Mouse (Mus musculus) ovary, postnatal 14 days (tissue): Measurements from ENCODE around the gene Dmd.
A peak's percentile ranks its signal among the peaks of the same experiment; 100 is the strongest.

Source experiments
- DNase-seq: peaks from one replicate; pipeline ENCODE4 v3.0.0; 2022; ENCODE audit warnings: low spot score

The Dmd gene

DNA sequence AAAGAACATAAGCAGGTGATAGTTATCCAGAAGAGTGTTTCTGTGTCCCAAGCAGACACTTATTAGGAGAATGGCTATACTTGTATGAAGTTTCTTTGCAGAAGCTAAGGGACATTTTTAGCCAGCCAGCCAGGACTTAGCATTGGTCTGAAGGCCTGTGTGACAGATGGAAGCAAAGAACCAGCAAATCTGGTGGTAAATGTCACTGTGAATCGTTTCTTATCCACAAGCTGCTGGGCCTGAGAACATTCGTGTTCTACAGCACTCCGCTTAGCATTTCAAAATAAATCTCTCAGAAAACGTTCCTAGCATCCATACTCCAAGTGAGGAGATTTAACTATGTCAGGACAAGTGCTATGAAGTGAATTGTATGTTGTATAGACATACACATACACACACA is 1486.9 kb downstream of the Dmd start:
- no peak for DNase-seq

GRCm38 (mm10) chrX:84436556-84436955 is 1487.9 kb downstream of the Dmd start:
- no peak for DNase-seq

DNA sequence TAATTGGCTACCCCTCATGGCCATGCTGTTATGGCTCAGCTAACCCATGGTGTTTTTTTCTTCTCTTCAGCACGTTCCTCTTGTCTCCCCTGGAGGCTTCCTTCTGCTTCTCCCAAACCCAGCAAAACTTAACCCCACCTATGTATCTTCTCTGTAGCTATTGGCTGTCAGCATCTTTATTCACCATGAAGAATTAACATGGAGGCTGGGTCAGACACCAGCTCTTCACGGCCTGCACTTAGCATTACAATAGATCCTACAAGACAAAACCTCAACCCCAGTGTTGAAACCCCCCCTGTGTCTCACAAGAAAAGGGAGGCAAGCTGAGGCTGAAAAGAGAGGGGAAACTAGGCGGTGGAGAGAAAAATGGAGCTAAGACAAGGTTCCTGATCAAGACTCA is 1494.3 kb downstream of the Dmd start:
- DNase-seq: no peak

GRCm38 (mm10) chrX:84443985-84444384 is 1495.3 kb downstream of the Dmd start:
- DNase-seq: no peak

- DNase-seq: no peak
Observed at GRCm38 (mm10) chrX:84444638-84445037, 1496.0 kb downstream of the Dmd start.

- DNase-seq: peak; percentile 1
Observed at GRCm38 (mm10) chrX:84454473-84454872, 1505.8 kb downstream of the Dmd start.

DNA sequence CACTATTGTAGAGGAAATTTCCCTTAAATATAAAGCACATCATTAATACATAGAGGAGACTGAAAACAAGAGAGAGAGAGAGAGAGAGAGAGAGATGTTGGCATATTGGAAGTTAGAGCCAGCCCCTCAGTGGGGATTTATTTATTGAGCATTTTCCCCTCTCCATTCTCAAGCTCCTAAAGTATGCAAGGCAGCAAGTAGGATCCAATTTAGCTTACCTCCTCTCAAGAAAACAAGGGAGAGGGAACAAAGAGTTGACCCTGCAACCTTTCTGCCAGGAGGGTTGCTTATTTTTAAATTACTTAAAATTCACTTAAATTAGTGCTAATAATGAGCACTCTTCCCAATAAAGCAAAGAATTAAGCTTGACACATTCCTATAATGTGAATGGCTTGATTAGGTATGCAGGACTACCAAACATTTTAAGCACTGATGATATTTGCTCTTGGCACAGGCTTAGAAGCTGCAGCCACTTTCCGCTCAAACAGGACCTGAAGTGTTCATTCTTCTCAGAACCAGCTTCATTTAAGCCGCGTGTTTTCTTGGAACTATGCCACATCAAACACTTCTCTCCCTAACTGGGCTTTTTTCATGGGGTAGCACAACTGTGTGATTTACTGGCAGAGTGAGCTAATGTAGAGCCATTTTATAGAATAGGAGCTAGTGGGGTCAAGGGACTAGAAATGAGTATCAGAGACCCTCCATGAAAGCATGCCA is 1566.1 kb downstream of the Dmd start:
- no peak for DNase-seq

- no peak for DNase-seq
Observed at GRCm38 (mm10) chrX:84551995-84552394, 1603.3 kb downstream of the Dmd start.

DNA sequence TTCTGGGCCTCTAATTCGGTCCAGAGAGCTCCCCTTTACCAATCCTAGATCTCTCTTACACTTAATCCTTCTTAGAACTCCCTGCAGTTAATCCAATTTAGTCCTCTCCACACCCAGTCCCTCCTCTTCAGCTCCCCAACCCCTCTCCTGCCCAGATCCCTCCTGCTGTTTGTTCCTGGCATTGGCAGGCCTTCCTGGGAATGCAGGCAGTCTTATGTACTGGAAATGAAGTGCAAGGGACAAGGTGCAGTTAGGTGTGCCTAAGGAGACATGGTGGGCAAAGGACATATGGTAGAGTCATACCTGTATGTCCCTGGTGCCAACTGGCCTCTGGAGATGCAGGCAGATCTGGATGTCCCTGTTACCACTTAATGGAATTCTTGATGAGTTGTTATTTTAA is 1604.8 kb downstream of the Dmd start:
- DNase-seq: no peak

DNA sequence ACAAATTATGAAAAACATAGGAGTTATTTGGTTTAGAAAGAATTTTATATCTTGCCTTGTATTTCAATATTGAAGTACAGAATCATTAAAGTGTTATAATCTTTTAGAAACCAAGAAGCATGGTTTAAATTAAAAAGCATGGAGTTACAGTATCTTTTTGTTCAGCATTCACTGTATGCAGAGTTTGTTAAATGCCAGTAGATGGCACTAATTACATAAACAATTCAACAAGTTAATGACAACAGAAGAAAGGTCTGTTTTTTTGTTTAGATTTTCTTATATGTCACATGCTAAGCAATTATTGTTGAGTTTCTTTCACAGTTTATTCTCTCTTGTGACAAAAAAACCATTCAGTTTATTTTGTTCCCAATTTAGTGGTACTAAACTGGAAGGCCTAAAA is 1649.8 kb downstream of the Dmd start:
- DNase-seq: no peak

- DNase-seq: no peak
Observed at GRCm38 (mm10) chrX:84640446-84640845, 1691.8 kb downstream of the Dmd start.

DNA sequence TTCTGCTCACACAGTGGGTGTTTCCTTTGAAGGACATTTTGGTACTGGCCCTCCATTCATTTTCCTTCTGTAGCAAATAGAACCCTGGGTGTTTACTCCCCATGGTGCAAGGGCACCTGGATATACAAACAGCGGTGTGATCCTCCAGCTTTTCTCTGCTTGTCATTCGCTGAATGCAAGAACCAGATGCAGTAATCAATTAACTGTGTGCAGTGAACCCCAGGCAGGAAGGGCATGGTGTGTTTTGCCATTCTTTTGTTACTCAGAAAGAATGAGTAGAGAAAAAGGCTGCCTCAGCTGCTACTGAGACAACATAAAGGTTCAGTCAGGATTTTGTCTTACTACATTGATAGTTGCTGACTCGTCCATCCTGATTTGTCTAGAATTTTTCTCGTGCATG is 1799.0 kb downstream of the Dmd start:
- no peak for DNase-seq

GRCm38 (mm10) chrX:84860012-84860647 is 1911.5 kb downstream of the Dmd start:
- DNase-seq: peak; percentile 0

- DNase-seq: no peak
Observed at GRCm38 (mm10) chrX:84873090-84873489, 1924.4 kb downstream of the Dmd start.

DNA sequence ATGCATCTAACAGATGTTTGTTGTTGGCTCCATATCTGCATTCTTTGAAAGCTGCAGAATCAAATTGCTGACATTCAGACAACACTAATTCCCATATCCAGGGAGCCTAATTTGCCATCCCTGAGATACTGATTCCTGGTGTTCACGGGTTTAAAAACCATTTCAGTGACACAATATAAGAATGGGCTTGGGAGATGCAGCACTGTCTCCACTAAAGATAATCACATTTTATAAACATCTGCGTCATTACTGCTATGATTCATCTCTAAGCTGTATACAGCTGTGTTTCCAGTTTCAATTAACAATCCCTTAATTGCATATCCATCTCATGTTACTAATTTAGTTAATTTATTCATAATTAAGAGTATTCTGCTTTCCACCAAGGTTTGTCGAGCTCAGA is 1929.5 kb downstream of the Dmd start:
- no peak for DNase-seq

GRCm38 (mm10) chrX:84932715-84933473 is 1984.2 kb downstream of the Dmd start:
- no peak for DNase-seq

DNA sequence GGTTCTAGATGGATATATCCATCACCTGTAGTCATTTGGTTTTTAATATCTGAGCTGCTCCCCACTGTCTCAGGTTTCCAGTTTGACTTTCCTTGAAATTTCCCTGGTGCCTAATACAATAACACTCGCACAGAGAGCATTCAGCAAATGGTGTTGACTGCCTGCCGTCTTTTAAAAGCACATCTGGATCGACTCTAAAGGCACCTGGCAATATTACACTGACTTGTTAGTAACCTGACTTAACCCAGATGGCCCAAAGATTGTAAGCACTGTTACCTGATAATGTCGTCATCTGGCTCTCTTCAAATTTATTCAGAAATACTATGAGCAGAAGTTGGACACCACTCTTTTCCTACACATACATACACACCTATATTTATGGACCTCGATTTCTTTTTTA is 2011.9 kb downstream of the Dmd start:
- DNase-seq: no peak

DNA sequence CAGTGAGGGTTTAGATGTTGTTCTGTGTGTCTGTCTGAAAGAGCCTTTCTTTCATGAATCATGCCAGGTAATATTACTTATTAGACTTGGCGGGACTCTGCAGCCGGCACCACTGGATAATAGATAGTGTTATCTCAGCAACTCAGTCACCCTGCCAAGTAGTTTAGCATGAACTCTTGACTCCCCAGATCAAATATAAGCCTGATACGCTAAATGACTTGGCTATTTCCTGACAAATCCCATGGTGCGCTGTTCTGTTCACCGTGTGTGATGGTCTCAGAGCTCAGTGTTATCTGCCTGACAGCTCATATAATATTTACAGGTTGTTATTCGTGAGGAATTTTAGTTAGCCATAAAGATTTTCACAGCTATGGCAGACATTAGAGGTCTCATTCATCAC is 2012.3 kb downstream of the Dmd start:
- no peak for DNase-seq

GRCm38 (mm10) chrX:85008304-85008703 is 2059.6 kb downstream of the Dmd start:
- no peak for DNase-seq

- no peak for DNase-seq
Observed at GRCm38 (mm10) chrX:85041466-85042058, 2092.9 kb downstream of the Dmd start.

DNA sequence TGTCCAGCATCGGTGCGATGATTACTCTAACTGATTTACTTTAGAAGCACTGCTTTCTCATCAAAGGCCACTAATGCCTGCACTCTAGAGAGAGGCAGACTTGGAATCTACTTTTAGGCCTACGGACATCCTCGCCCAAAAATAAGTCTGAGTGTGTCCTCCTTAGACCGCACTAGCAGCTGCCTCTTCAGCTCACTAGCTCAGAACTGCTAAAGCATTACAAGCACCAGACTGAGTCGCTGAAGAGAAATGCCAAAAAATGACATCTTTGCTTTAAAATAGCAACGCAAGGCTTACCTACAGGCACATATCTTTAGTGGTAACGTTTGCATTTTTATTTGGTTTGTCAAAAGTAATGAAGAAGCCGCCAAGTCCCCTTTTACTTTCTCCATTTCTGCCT is 2098.0 kb downstream of the Dmd start:
- no peak for DNase-seq

DNA sequence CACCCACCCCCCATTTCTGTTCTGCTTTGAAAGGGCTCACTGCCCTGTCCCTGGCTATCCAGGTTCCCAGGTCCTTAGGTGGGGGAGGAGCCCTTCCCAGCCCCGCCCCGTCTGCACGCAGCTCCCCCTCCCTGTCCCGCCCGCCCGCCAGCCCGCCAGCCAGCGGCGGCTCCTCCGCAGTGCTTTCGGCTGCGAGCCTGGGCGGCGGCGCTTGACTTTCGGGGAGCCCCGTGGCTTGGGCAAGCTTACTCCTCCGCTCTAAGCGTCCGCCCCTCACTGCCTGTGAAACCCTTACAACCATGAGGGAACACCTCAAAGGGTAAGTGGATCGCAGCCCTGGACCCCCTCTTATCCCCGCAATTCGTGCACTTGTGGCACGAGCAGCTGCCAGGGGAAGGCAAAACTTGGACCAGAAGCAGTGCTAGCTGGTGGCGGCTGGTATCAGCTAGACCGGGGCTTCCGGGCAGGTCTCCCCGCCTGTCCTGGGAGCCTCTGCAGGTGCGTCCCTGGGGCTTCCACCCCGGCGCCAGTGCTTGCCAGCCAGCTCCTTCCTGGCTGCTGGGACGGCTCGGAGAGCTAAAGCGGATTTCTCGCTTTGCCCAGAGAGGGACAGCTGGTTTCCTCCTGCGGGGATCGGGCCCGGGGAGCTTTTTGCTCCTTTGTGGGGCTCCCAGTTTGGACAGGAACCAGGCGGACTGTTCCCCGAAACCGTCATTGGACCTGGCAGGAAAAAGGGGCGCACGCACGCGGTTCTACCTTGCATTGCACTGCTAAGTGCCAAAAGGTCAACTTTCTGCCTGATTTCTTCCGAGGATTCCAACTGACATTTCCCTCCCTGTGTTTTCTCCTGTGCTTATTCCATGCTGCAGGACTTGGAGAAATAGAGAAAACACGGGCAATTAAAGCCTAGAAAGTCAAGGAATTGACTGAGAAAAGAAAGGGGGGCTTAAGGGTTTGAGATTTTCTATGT is 2099.8 kb downstream of the Dmd start:
- DNase-seq: peak; percentile 42
